Mouse (Mus musculus) embryonic facial prominence, embryonic 13.5 days (tissue): ENCODE measurements around the gene Vrk3. TPM values are rescaled to one million over a fixed set of nuclear protein-coding genes. Genes with fewer than 3 reads are reported as not detected.

Experiments used
- ATAC-seq: fragments of 200-750 bp; cut with Nextera tagmentation; 2 replicates; pipeline ENCODE4 v1.8.0; 2017; ENCODE audit warnings: low read depth; ENCODE audit not compliant: insufficient number of reproducible peaks, insufficient read depth, low FRiP score, low TSS enrichment
- H3K27ac ChIP-seq: fragments of 300-500 bp; sonication (generic); 2 replicates; pipeline ENCODE4 v1.5.1; 2015; ENCODE audit warnings: moderate library complexity, mild to moderate bottlenecking, inconsistent platforms
- H3K27me3 ChIP-seq: fragments of 300-500 bp; sonication (generic); 2 replicates; pipeline ENCODE4 v1.6.1; 2015; ENCODE audit warnings: mild to moderate bottlenecking, inconsistent platforms
- H3K36me3 ChIP-seq: fragments of 300-500 bp; sonication (generic); 2 replicates; pipeline ENCODE4 v1.6.1; 2015; ENCODE audit warnings: mild to moderate bottlenecking, inconsistent platforms
- H3K4me1 ChIP-seq: fragments of 300-500 bp; sonication (generic); 2 replicates; pipeline ENCODE4 v1.6.1; 2015; ENCODE audit warnings: inconsistent platforms
- H3K4me2 ChIP-seq: fragments of 300-500 bp; sonication (generic); 2 replicates; pipeline ENCODE4 v1.6.1; 2015; ENCODE audit warnings: moderate library complexity, mild to moderate bottlenecking, inconsistent platforms
- H3K4me3 ChIP-seq: fragments of 300-500 bp; sonication (generic); 2 replicates; pipeline ENCODE4 v1.5.1; 2015; ENCODE audit warnings: mild to moderate bottlenecking, inconsistent platforms
- H3K9ac ChIP-seq: fragments of 300-500 bp; sonication (generic); 2 replicates; pipeline ENCODE4 v1.6.1; 2015; ENCODE audit warnings: mild to moderate bottlenecking, inconsistent platforms
- H3K9me3 ChIP-seq: fragments of 300-500 bp; sonication (generic); 2 replicates; pipeline ENCODE4 v1.6.1; 2016; ENCODE audit warnings: inconsistent platforms
- WGBS: fragments of 180-500 bp; shearing (Covaris S2); methylation state at CpG from one replicate; pipeline ENCODE4 v1.1.7; 2015; ENCODE audit warnings: mixed read lengths; 5-methylcytosine and 5-hydroxymethylcytosine counted together
- polyA plus RNA-seq: library from polyadenylated mRNA; unstranded; fragments of >200 nt; fragmentation: Nextera tagmentation; extraction: Ambion mirVana; gene quantifications from 2 replicates; pipeline ENCODE4 v1.2.1, GENCODE M21; 2015

The Vrk3 gene
- polyA plus RNA-seq, 1 experiment from 2014 or later: 35.9 TPM

GRCm38 (mm10) chr7:44812651-44813325 is 64.6 kb downstream of the Vrk3 start:
- H3K4me2 ChIP-seq: no peak overlapping the region
- H3K27ac ChIP-seq: no peak overlapping the region
- ATAC-seq: no peak
- no peak overlapping the region for H3K4me3 ChIP-seq
- WGBS: 88% methylated on average over 20 of the region's 20 CpGs
- no peak overlapping the region for H3K9ac ChIP-seq
- H3K27me3 ChIP-seq: no peaks in the 10 kb centered on the region
- peaks cover 22% of the 10 kb centered on the region for H3K36me3 ChIP-seq
- H3K4me1 ChIP-seq: peaks cover 13% of the 10 kb centered on the region
- H3K9me3 ChIP-seq: no peaks in the 10 kb centered on the region

- no peaks in the 10 kb centered on the region for H3K9me3 ChIP-seq
- no peak overlapping the region for H3K27ac ChIP-seq
- 0 out of 2 replicates have a peak overlapping the region, but pooled peaks have one; percentile 73 for H3K4me2 ChIP-seq
- no peak for ATAC-seq
- H3K4me1 ChIP-seq: peaks cover 25% of the 10 kb centered on the region
- peaks cover 22% of the 10 kb centered on the region for H3K36me3 ChIP-seq
- H3K27me3 ChIP-seq: no peaks in the 10 kb centered on the region
- WGBS: 91% methylated on average over 3 of the region's 3 CpGs
- no peak overlapping the region for H3K4me3 ChIP-seq
- no peak overlapping the region for H3K9ac ChIP-seq
Measured at GRCm38 (mm10) chr7:44813985-44814384, 65.8 kb downstream of the Vrk3 start.

- H3K4me1 ChIP-seq: peaks cover 29% of the 10 kb centered on the region
- H3K9ac ChIP-seq: no peak overlapping the region
- peak overlapping the region; percentile 73; the same call in 1 of the 2 replicates for H3K4me2 ChIP-seq
- no peak overlapping the region for H3K4me3 ChIP-seq
- no peak overlapping the region for H3K27ac ChIP-seq
- H3K36me3 ChIP-seq: peaks cover 22% of the 10 kb centered on the region
- no peaks in the 10 kb centered on the region for H3K9me3 ChIP-seq
- no peaks in the 10 kb centered on the region for H3K27me3 ChIP-seq
- 89% methylated on average over 4 of the region's 4 CpGs for whole genome bisulfite sequencing
- ATAC-seq: no peak
Measured at GRCm38 (mm10) chr7:44814423-44814822, 66.2 kb downstream of the Vrk3 start.

- Histone ChIP-seq H3K9me3 (no peaks in the 10 kb centered on the region), H3K4me3 (peak overlapping the region; percentile 73), H3K4me1 (peaks cover 35% of the 10 kb centered on the region), H3K9ac (peak overlapping the region; percentile 97), H3K4me2 (peak overlapping the region; percentile 73), H3K27ac (peak overlapping the region; percentile 96), H3K36me3 (peaks cover 22% of the 10 kb centered on the region), H3K27me3 (no peaks in the 10 kb centered on the region)
- ATAC-seq: no peak
- 39% methylated on average over 14 of the region's 14 CpGs for WGBS
Measured at GRCm38 (mm10) chr7:44814952-44815553, 66.8 kb downstream of the Vrk3 start.

GRCm38 (mm10) chr7:44815721-44816469 is 67.7 kb downstream of the Vrk3 start, which contains the start of the genes Nup62 and Il4i1:
TSS of gene Nup62 (plus strand) at chr7:44816088.
TSS of gene Il4i1 (plus strand) at chr7:44816387.
- peak within 1 kb of the TSS; percentile 97 for H3K9ac ChIP-seq
- peak within 1 kb of the TSS; percentile 96 for H3K27ac ChIP-seq
- no peaks in the 10 kb centered on the region for H3K27me3 ChIP-seq
- H3K9me3 ChIP-seq: no peaks in the 10 kb centered on the region
- peaks cover 44% of the 10 kb centered on the region for H3K4me1 ChIP-seq
- peaks cover 20% of the 10 kb centered on the region for H3K36me3 ChIP-seq
- ATAC-seq: peak; percentile 93
- H3K4me2 ChIP-seq: peak within 1 kb of the TSS; percentile 73
- H3K4me3 ChIP-seq: peak within 1 kb of the TSS; percentile 73
- under 1% methylated on average over 58 of the region's 62 CpGs for whole genome bisulfite sequencing

- Histone ChIP-seq H3K36me3 (peaks cover 14% of the 10 kb centered on the region), H3K27me3 (no peaks in the 10 kb centered on the region), H3K4me1 (peaks cover 49% of the 10 kb centered on the region), H3K4me3 (peak within 1 kb of the TSS; percentile 73), H3K4me2 (peak within 1 kb of the TSS; percentile 73), H3K9me3 (no peaks in the 10 kb centered on the region), H3K9ac (peak within 1 kb of the TSS; percentile 97), H3K27ac (peak within 1 kb of the TSS; percentile 96)
- ATAC-seq: 0 out of 2 replicates have a peak, but pooled peaks have one; percentile 0
- under 1% methylated on average over 57 of the region's 57 CpGs for WGBS
Measured at GRCm38 (mm10) chr7:44816470-44817021, 68.3 kb downstream of the Vrk3 start, which contains the start of gene Atf5. TSS of gene Atf5 (minus strand) at chr7:44816658.

GRCm38 (mm10) chr7:44817441-44817840 is 69.2 kb downstream of the Vrk3 start:
- ATAC-seq: no peak
- H3K4me1 ChIP-seq: peaks cover 51% of the 10 kb centered on the region
- peak overlapping the region; percentile 73 for H3K4me2 ChIP-seq
- H3K27ac ChIP-seq: 0 out of 2 replicates have a peak overlapping the region, but pooled peaks have one; percentile 96
- H3K9me3 ChIP-seq: no peaks in the 10 kb centered on the region
- H3K4me3 ChIP-seq: peak overlapping the region; percentile 73
- no peaks in the 10 kb centered on the region for H3K27me3 ChIP-seq
- H3K36me3 ChIP-seq: peaks cover 6% of the 10 kb centered on the region
- peak overlapping the region; percentile 97 for H3K9ac ChIP-seq
- 24% methylated on average over 3 of the region's 3 CpGs for WGBS

GRCm38 (mm10) chr7:44818164-44818563 is 70.0 kb downstream of the Vrk3 start:
- Histone ChIP-seq H3K4me1 (peaks cover 58% of the 10 kb centered on the region), H3K27me3 (no peaks in the 10 kb centered on the region), H3K4me2 (peak overlapping the region; percentile 73), H3K27ac (peak overlapping the region; percentile 40), H3K36me3 (no peaks in the 10 kb centered on the region; the same call in 1 of the 2 replicates), H3K9ac (peak overlapping the region; percentile 97), H3K4me3 (peak overlapping the region; percentile 73), H3K9me3 (no peaks in the 10 kb centered on the region)
- ATAC-seq: no peak
- WGBS: 55% methylated on average over 2 of the region's 2 CpGs

- no peak for ATAC-seq
- WGBS: 42% methylated on average over 6 of the region's 6 CpGs
- Histone ChIP-seq H3K36me3 (no peaks in the 10 kb centered on the region), H3K27me3 (no peaks in the 10 kb centered on the region), H3K4me3 (peak overlapping the region; percentile 73), H3K9me3 (no peaks in the 10 kb centered on the region), H3K27ac (peak overlapping the region; percentile 40), H3K9ac (peak overlapping the region; percentile 97), H3K4me2 (peak overlapping the region; percentile 73), H3K4me1 (peaks cover 64% of the 10 kb centered on the region)
Measured at GRCm38 (mm10) chr7:44818751-44819235, 70.6 kb downstream of the Vrk3 start.

- WGBS: 90% methylated on average over 2 of the region's 2 CpGs
- H3K9me3 ChIP-seq: no peaks in the 10 kb centered on the region
- peaks cover 69% of the 10 kb centered on the region for H3K4me1 ChIP-seq
- no peaks in the 10 kb centered on the region for H3K36me3 ChIP-seq
- H3K4me2 ChIP-seq: peak overlapping the region; percentile 73
- H3K4me3 ChIP-seq: 0 out of 2 replicates have a peak overlapping the region, but pooled peaks have one; percentile 73
- H3K9ac ChIP-seq: peak overlapping the region; percentile 97
- H3K27me3 ChIP-seq: no peaks in the 10 kb centered on the region
- ATAC-seq: no peak
- H3K27ac ChIP-seq: peak overlapping the region; percentile 40; the same call in 1 of the 2 replicates
Measured at GRCm38 (mm10) chr7:44819391-44819790, 71.2 kb downstream of the Vrk3 start.

GRCm38 (mm10) chr7:44819863-44820262 is 71.7 kb downstream of the Vrk3 start:
- Histone ChIP-seq H3K4me3 (no peak overlapping the region), H3K9ac (peak overlapping the region; percentile 97), H3K36me3 (no peaks in the 10 kb centered on the region), H3K4me1 (peaks cover 68% of the 10 kb centered on the region), H3K27me3 (no peaks in the 10 kb centered on the region), H3K4me2 (peak overlapping the region; percentile 73), H3K9me3 (no peaks in the 10 kb centered on the region), H3K27ac (no peak overlapping the region)
- no peak for ATAC-seq
- 66% methylated on average over 5 of the region's 5 CpGs for WGBS
